8 mouse cellular contexts compared by ENCODE assay signal in the genomic region with DNA sequence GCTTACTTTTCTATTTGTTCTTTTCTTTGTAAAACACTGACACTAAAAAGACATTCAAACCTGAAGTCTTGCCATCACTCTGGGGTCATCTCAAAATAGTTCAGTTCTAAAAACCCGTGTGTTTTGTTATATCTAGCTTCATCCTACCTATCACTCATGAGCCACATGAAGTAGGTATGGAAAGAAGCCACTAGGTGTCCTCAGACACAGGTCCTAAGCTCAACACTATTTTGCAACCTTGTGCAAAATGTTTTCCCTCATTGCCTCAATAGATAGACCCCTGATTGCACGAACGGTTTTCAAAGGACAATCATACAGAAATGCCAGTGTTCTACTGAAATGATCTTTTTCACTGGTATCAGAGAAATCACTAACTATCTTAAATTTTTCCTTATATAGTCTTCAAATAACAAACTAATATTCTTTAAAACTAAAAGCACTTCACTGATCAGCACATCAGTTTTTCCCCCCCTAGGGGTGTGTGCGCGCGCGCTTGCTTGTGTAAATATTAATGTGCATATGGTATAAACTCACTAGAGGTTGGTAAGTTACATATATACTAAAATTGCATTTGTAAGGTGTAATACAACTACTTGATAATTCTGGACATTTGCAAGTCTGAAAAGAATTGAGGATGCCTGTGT. TPM values are rescaled to one million over a fixed set of nuclear protein-coding genes. Genes with fewer than 3 reads are reported as not detected.
A peak's percentile ranks its signal among the peaks of the same experiment; 100 is the strongest.
DNase-seq lines count a peak whose midpoint lies in the region; ATAC-seq and TF ChIP-seq lines count a peak whose summit lies in the region.
"Not testable (repeated sequence)": the region's sequence is repeated elsewhere in the genome, so short reads cannot be mapped to it uniquely, and the experiment has no call there.
"Had no signal": no experiment of that assay in that cellular context is flagged by ENCODE, and none has a peak within 500 bp of the region (broad histone marks: within the 10 kb centered on the region; RNA-seq: fewer than 3 reads in every experiment).

No protein-coding gene starts in this region.

- not testable (repeated sequence) for TF ChIP-seq CTCF in E14TG2a.4 (conservative IDR thresholded peaks at IDR 0.05; ENCODE audit: low read length); lung, embryonic 14.5 days (IDR thresholded peaks at IDR 0.05; ENCODE audit: low read depth)

- not testable (repeated sequence) for H3K9ac ChIP-seq in forebrain, embryonic 15.5 days (replicated peaks); hindbrain, embryonic 12.5 days; kidney, embryonic 16.5 days (replicated peaks; ENCODE audit: low read length); lung, embryonic 14.5 days; midbrain, embryonic 16.5 days (ENCODE audit: low read depth, low read length)

- H3K27ac ChIP-seq in embryonic facial prominence, embryonic 10.5 days (replicated peaks); forebrain, embryonic 15.5 days (replicated peaks); hindbrain, embryonic 12.5 days; kidney, embryonic 16.5 days (ENCODE audit: low read length); lung, embryonic 14.5 days (ENCODE audit: low read depth); midbrain, embryonic 16.5 days (ENCODE audit: low read length): not testable (repeated sequence)

- H3K4me3 ChIP-seq in E14TG2a.4 (replicated peaks; ENCODE audit: low read length): peak overlapping the region; percentile 74
- H3K4me3 ChIP-seq in embryonic facial prominence, embryonic 10.5 days: 0 out of 2 replicates have a peak overlapping the region, but pooled peaks have one; percentile 37
- not testable (repeated sequence) for H3K4me3 ChIP-seq in forebrain, embryonic 15.5 days; hindbrain, embryonic 12.5 days; kidney, embryonic 16.5 days (ENCODE audit: low read length); lung, embryonic 14.5 days (ENCODE audit: low read depth, low read length); midbrain, embryonic 16.5 days (ENCODE audit: low read depth, low read length)

- 4% methylated on average over 4 of the region's 7 CpGs for WGBS in embryonic facial prominence, embryonic 10.5 days
- WGBS in forebrain, embryonic 15.5 days: 2% methylated on average over 4 of the region's 7 CpGs
- 5% methylated on average over 4 of the region's 7 CpGs for WGBS in hindbrain, embryonic 12.5 days
- WGBS in kidney, embryonic 16.5 days: 2% methylated on average over 4 of the region's 7 CpGs
- WGBS in lung, embryonic 14.5 days: 0% methylated on average over 4 of the region's 7 CpGs
- 4% methylated on average over 4 of the region's 7 CpGs for WGBS in midbrain, embryonic 16.5 days

- H3K4me1 ChIP-seq in E14TG2a.4 (replicated peaks; ENCODE audit: low read depth, low read length); embryonic facial prominence, embryonic 10.5 days; forebrain, embryonic 15.5 days; hindbrain, embryonic 12.5 days; kidney, embryonic 16.5 days (ENCODE audit: insufficient read depth, low read length); lung, embryonic 14.5 days (ENCODE audit: insufficient read depth); midbrain, embryonic 16.5 days (ENCODE audit: control insufficient read depth, insufficient read depth, low read length): not testable (repeated sequence)

- peak; percentile 2; the same call in 1 of the 2 replicates for ATAC-seq in forebrain, embryonic 15.5 days (replicated peaks)
- peak; percentile 11; the same call in 1 of the 2 replicates for ATAC-seq in hindbrain, embryonic 12.5 days (ENCODE audit: low FRiP score)
- not testable (repeated sequence) for ATAC-seq in kidney, embryonic 16.5 days (ENCODE audit: low FRiP score, low TSS enrichment)
- peak; percentile 4 for ATAC-seq in lung, embryonic 14.5 days (ENCODE audit: insufficient read depth)
- peak; percentile 10; the same call in 1 of the 2 replicates for ATAC-seq in midbrain, embryonic 16.5 days

- DNase-seq in embryonic facial prominence, embryonic 10.5 days (ENCODE audit: low spot score); lung, embryonic 14.5 days: not testable (repeated sequence)

- H3K36me3 ChIP-seq in E14TG2a.4 (ENCODE audit: insufficient read depth, low read length); embryonic facial prominence, embryonic 10.5 days (replicated peaks); forebrain, embryonic 15.5 days; hindbrain, embryonic 12.5 days; kidney, embryonic 16.5 days (ENCODE audit: insufficient read depth, low read length); lung, embryonic 14.5 days (ENCODE audit: insufficient read depth); midbrain, embryonic 16.5 days (ENCODE audit: control insufficient read depth, insufficient read depth, low read length): not testable (repeated sequence)

- not testable (repeated sequence) for H3K27me3 ChIP-seq in E14TG2a.4 (ENCODE audit: insufficient read depth, low read length); embryonic facial prominence, embryonic 10.5 days (replicated peaks; ENCODE audit: low read depth, poor library complexity, severe bottlenecking); forebrain, embryonic 15.5 days; hindbrain, embryonic 12.5 days; kidney, embryonic 16.5 days (ENCODE audit: insufficient read depth, low read length); lung, embryonic 14.5 days (ENCODE audit: insufficient read depth, low read length); midbrain, embryonic 16.5 days (ENCODE audit: control insufficient read depth, insufficient read depth, low read depth, low read length)

- H3K9me3 ChIP-seq in E14TG2a.4 (ENCODE audit: low read length); embryonic facial prominence, embryonic 10.5 days; forebrain, embryonic 15.5 days; hindbrain, embryonic 12.5 days (replicated peaks); kidney, embryonic 16.5 days (ENCODE audit: low read length); lung, embryonic 14.5 days (ENCODE audit: low read depth, low read length); midbrain, embryonic 16.5 days (replicated peaks; ENCODE audit: control insufficient read depth, low read length, poor library complexity, severe bottlenecking): not testable (repeated sequence)

- H3K4me2 ChIP-seq in forebrain, embryonic 15.5 days (replicated peaks): peak overlapping the region; percentile 28; the same call in 1 of the 2 replicates
- peak overlapping the region; percentile 33; the same call in 1 of the 2 replicates for H3K4me2 ChIP-seq in hindbrain, embryonic 12.5 days (replicated peaks)
- 0 out of 2 replicates have a peak overlapping the region, but pooled peaks have one; percentile 27 for H3K4me2 ChIP-seq in kidney, embryonic 16.5 days (replicated peaks; ENCODE audit: low read depth, low read length)
- not testable (repeated sequence) for H3K4me2 ChIP-seq in lung, embryonic 14.5 days; midbrain, embryonic 16.5 days (ENCODE audit: low read length)

RNA-seq across cellular contexts. Expression of gene 9030025P20Rik, which starts 0.4 kb away (rescaled TPM):
- 8.6 and 11.9 TPM in 2 replicates for polyA plus RNA-seq in embryonic facial prominence, embryonic 10.5 days (2016; fragmentation: Nextera tagmentation; extraction: Ambion mirVana)
- 8.8 and 10.4 TPM in 2 replicates for polyA plus RNA-seq in forebrain, embryonic 15.5 days (2015; fragmentation: Nextera tagmentation; extraction: Ambion mirVana)
- polyA plus RNA-seq in hindbrain, embryonic 12.5 days (2016; fragmentation: Nextera tagmentation; extraction: Ambion mirVana): 10.3 and 12.2 TPM in 2 replicates
- polyA plus RNA-seq in kidney, embryonic 16.5 days (2015; fragmentation: Nextera tagmentation; extraction: Ambion mirVana): 8.8 and 11.2 TPM in 2 replicates
- 9.0 and 10.3 TPM in 2 replicates for polyA plus RNA-seq in lung, embryonic 14.5 days (2014; fragmentation: Nextera tagmentation; extraction: Ambion mirVana)
- 8.6 and 10.0 TPM in 2 replicates for polyA plus RNA-seq in midbrain, embryonic 16.5 days (2015; fragmentation: Nextera tagmentation; extraction: Ambion mirVana)

RNA-seq across cellular contexts. Expression of gene Gm3417, which starts 0.8 kb away (rescaled TPM):
- polyA plus RNA-seq in embryonic facial prominence, embryonic 10.5 days (2016; fragmentation: Nextera tagmentation; extraction: Ambion mirVana): 0.55 and 1.3 TPM in 2 replicates
- polyA plus RNA-seq in forebrain, embryonic 15.5 days (2015; fragmentation: Nextera tagmentation; extraction: Ambion mirVana): 0.63 and 0.87 TPM in 2 replicates
- polyA plus RNA-seq in hindbrain, embryonic 12.5 days (2016; fragmentation: Nextera tagmentation; extraction: Ambion mirVana): 1.1 TPM in 1 of 2 replicates, not detected in the other
- 0.73 TPM in 1 of 2 replicates, not detected in the other for polyA plus RNA-seq in kidney, embryonic 16.5 days (2015; fragmentation: Nextera tagmentation; extraction: Ambion mirVana)
- 0.45 TPM in 1 of 2 replicates, not detected in the other for polyA plus RNA-seq in lung, embryonic 14.5 days (2014; fragmentation: Nextera tagmentation; extraction: Ambion mirVana)
- 0.66 TPM in 1 of 2 replicates, not detected in the other for polyA plus RNA-seq in midbrain, embryonic 16.5 days (2015; fragmentation: Nextera tagmentation; extraction: Ambion mirVana)
- polyA plus RNA-seq: thymus, adult 2 months had no signal

RNA-seq across cellular contexts. Expression of gene Phf10, which starts 16.8 kb away (rescaled TPM):
- polyA plus RNA-seq in embryonic facial prominence, embryonic 10.5 days (2016; fragmentation: Nextera tagmentation; extraction: Ambion mirVana): 28.2 and 33.8 TPM in 2 replicates
- polyA plus RNA-seq in forebrain, embryonic 15.5 days (2015; fragmentation: Nextera tagmentation; extraction: Ambion mirVana): 16.8 and 17.5 TPM in 2 replicates
- polyA plus RNA-seq in hindbrain, embryonic 12.5 days (2016; fragmentation: Nextera tagmentation; extraction: Ambion mirVana): 22.2 and 24.9 TPM in 2 replicates
- 28.0 and 28.7 TPM in 2 replicates for polyA plus RNA-seq in kidney, embryonic 16.5 days (2015; fragmentation: Nextera tagmentation; extraction: Ambion mirVana)
- 39.1 and 44.2 TPM in 2 replicates for polyA plus RNA-seq in lung, embryonic 14.5 days (2014; fragmentation: Nextera tagmentation; extraction: Ambion mirVana)
- 12.8 and 14.2 TPM in 2 replicates for polyA plus RNA-seq in midbrain, embryonic 16.5 days (2015; fragmentation: Nextera tagmentation; extraction: Ambion mirVana)

RNA-seq across cellular contexts. Expression of gene Gm3435, which starts 32.1 kb away (rescaled TPM):
- polyA plus RNA-seq in embryonic facial prominence, embryonic 10.5 days (2016; fragmentation: Nextera tagmentation; extraction: Ambion mirVana): 6.3 and 7.8 TPM in 2 replicates
- 7.7 and 8.4 TPM in 2 replicates for polyA plus RNA-seq in forebrain, embryonic 15.5 days (2015; fragmentation: Nextera tagmentation; extraction: Ambion mirVana)
- 10.3 and 11.7 TPM in 2 replicates for polyA plus RNA-seq in hindbrain, embryonic 12.5 days (2016; fragmentation: Nextera tagmentation; extraction: Ambion mirVana)
- polyA plus RNA-seq in kidney, embryonic 16.5 days (2015; fragmentation: Nextera tagmentation; extraction: Ambion mirVana): 8.7 and 9.1 TPM in 2 replicates
- 3.6 and 3.7 TPM in 2 replicates for polyA plus RNA-seq in lung, embryonic 14.5 days (2014; fragmentation: Nextera tagmentation; extraction: Ambion mirVana)
- 9.2 and 10.3 TPM in 2 replicates for polyA plus RNA-seq in midbrain, embryonic 16.5 days (2015; fragmentation: Nextera tagmentation; extraction: Ambion mirVana)

RNA-seq across cellular contexts. Expression of gene 1600012H06Rik, which starts 34.9 kb away (rescaled TPM):
- 24.9 and 27.3 TPM in 2 replicates for polyA plus RNA-seq in embryonic facial prominence, embryonic 10.5 days (2016; fragmentation: Nextera tagmentation; extraction: Ambion mirVana)
- polyA plus RNA-seq in forebrain, embryonic 15.5 days (2015; fragmentation: Nextera tagmentation; extraction: Ambion mirVana): 28.5 and 31.7 TPM in 2 replicates
- 37.5 and 39.5 TPM in 2 replicates for polyA plus RNA-seq in hindbrain, embryonic 12.5 days (2016; fragmentation: Nextera tagmentation; extraction: Ambion mirVana)
- 36.7 and 40.4 TPM in 2 replicates for polyA plus RNA-seq in kidney, embryonic 16.5 days (2015; fragmentation: Nextera tagmentation; extraction: Ambion mirVana)
- polyA plus RNA-seq in lung, embryonic 14.5 days (2014; fragmentation: Nextera tagmentation; extraction: Ambion mirVana): 31.0 and 32.8 TPM in 2 replicates
- 24.1 and 26.2 TPM in 2 replicates for polyA plus RNA-seq in midbrain, embryonic 16.5 days (2015; fragmentation: Nextera tagmentation; extraction: Ambion mirVana)
